24 mouse cellular contexts compared by ENCODE assay signal in genomic region chr17:71682379-71682778, GRCm38 (mm10). TPM values are rescaled to one million over a fixed set of nuclear protein-coding genes. Genes with fewer than 3 reads are reported as not detected.
A peak's percentile ranks its signal among the peaks of the same experiment; 100 is the strongest.
DNase-seq lines count a peak whose midpoint lies in the region; ATAC-seq and TF ChIP-seq lines count a peak whose summit lies in the region.
"Had no signal": no experiment of that assay in that cellular context is flagged by ENCODE, and none has a peak within 500 bp of the region (broad histone marks: within the 10 kb centered on the region; RNA-seq: fewer than 3 reads in every experiment).

No protein-coding gene starts in this region.

- H3K27ac ChIP-seq in lung, postnatal 0 days (ENCODE audit: low read length) = no peak overlapping the region
- H3K27ac ChIP-seq: embryonic facial prominence, embryonic 10.5 days; embryonic facial prominence, embryonic 12.5 days; forebrain, embryonic 13.5 days; forebrain, embryonic 15.5 days had no signal

- no peaks in the 10 kb centered on the region for H3K27me3 ChIP-seq in lung, postnatal 0 days (replicated peaks; ENCODE audit: insufficient read depth, low read length)
- H3K27me3 ChIP-seq: CH12.LX; embryonic facial prominence, embryonic 12.5 days; forebrain, embryonic 13.5 days; forebrain, embryonic 15.5 days; Patski had no signal

- peak; percentile 53 for TF ChIP-seq EP300 in lung, postnatal 0 days (IDR thresholded peaks at IDR 0.05)

- no peak for TF ChIP-seq CTCF in lung, postnatal 0 days (IDR thresholded peaks at IDR 0.05)
- TF ChIP-seq CTCF in lung, adult 2 months (IDR thresholded peaks at IDR 0.05; ENCODE audit: insufficient read depth, low read length) = no peak

- TF ChIP-seq POLR2A in lung, adult 2 months (IDR thresholded peaks at IDR 0.05; ENCODE audit: borderline replicate concordance, extremely low read depth, low read depth, low read length) = no peak

- DNase-seq in adrenal gland, postnatal 14 days = peak; percentile 26
- DNase-seq in adrenal gland, postnatal 4 days (ENCODE audit: low spot score in 2 of 2) = no peak
- peak; percentile 65 for DNase-seq in lung, postnatal 0 days (ENCODE audit: low spot score)
- DNase-seq in lung, postnatal 14 days = no peak
- peak; percentile 54 for DNase-seq in lung, postnatal 36 days
- no peak for DNase-seq in lung, adult 2 months
- DNase-seq: adrenal gland, adult 8-10 months; adrenal gland, postnatal 25 days; B cell, adult 2 months; cerebellum, adult 11-12 months; cerebellum, adult 2 months; cerebellum, adult 9-10 months; cerebellum, postnatal 10 days; cerebellum, postnatal 25 days; forebrain, postnatal 0 days had no signal

- H3K9me3 ChIP-seq in lung, postnatal 0 days (ENCODE audit: low read length) = no peaks in the 10 kb centered on the region
- H3K9me3 ChIP-seq: embryonic facial prominence, embryonic 10.5 days; embryonic facial prominence, embryonic 12.5 days; forebrain, embryonic 13.5 days; forebrain, embryonic 15.5 days had no signal

- WGBS in lung, postnatal 0 days = 60% methylated on average over 4 of the region's 4 CpGs
- 67% methylated on average over 4 of the region's 4 CpGs for WGBS in lung, adult 2 months

- ATAC-seq in lung, postnatal 0 days = peak; percentile 75
- ATAC-seq: activated CD4-positive, CD25-positive, alpha-beta regulatory T cell, adult 4 months; CD4-positive, CD25-positive, alpha-beta regulatory T cell, adult 4 months; forebrain, embryonic 13.5 days; forebrain, embryonic 15.5 days; forebrain, postnatal 0 days; Patski had no signal

- H3K9ac ChIP-seq in lung, postnatal 0 days (replicated peaks; ENCODE audit: low read depth) = no peak overlapping the region
- H3K9ac ChIP-seq: embryonic facial prominence, embryonic 12.5 days; forebrain, embryonic 13.5 days; forebrain, embryonic 15.5 days; forebrain, postnatal 0 days had no signal

- H3K4me1 ChIP-seq in lung, postnatal 0 days (ENCODE audit: insufficient read depth, low read depth, low read length) = no peaks in the 10 kb centered on the region
- peaks cover 3% of the 10 kb centered on the region; the same call in 1 of the 2 replicates for H3K4me1 ChIP-seq in lung, adult 2 months (ENCODE audit: control insufficient read depth, insufficient read depth, low read length)
- H3K4me1 ChIP-seq: embryonic facial prominence, embryonic 12.5 days had no signal

- H3K4me2 ChIP-seq in lung, postnatal 0 days (replicated peaks; ENCODE audit: low read depth, low read length) = no peak overlapping the region
- H3K4me2 ChIP-seq: embryonic facial prominence, embryonic 12.5 days; forebrain, embryonic 13.5 days; forebrain, embryonic 15.5 days had no signal

- no peaks in the 10 kb centered on the region for H3K36me3 ChIP-seq in lung, postnatal 0 days (ENCODE audit: insufficient read depth, low read length)
- H3K36me3 ChIP-seq: embryonic facial prominence, embryonic 10.5 days; embryonic facial prominence, embryonic 12.5 days; forebrain, embryonic 15.5 days; G1E had no signal

- no peak overlapping the region for H3K4me3 ChIP-seq in lung, postnatal 0 days (ENCODE audit: low read depth, low read length)
- H3K4me3 ChIP-seq in lung, adult 2 months (replicated peaks; ENCODE audit: extremely low read depth, low read depth, low read length) = no peak overlapping the region
- H3K4me3 ChIP-seq: embryonic facial prominence, embryonic 10.5 days; embryonic facial prominence, embryonic 12.5 days; forebrain, embryonic 13.5 days; forebrain, embryonic 15.5 days had no signal

RNA-seq across cellular contexts. Expression of gene Togaram2, which starts 9.3 kb away (rescaled TPM):
- not detected in 2 replicates for total RNA-seq in adrenal gland, postnatal 14 days (2021)
- under 1 TPM; 0.14 to 0.17 TPM for total RNA-seq in adrenal gland, postnatal 4 days (2021)
- polyA plus RNA-seq in lung, postnatal 0 days (2015; fragmentation: Nextera tagmentation; extraction: Ambion mirVana) = 6.3 and 9.1 TPM in 2 replicates
- polyA plus RNA-seq in lung, adult 2 months (2012; rRNA removed) = 17.8 and 18.1 TPM in 2 replicates
- polyA plus RNA-seq: activated CD4-positive, CD25-positive, alpha-beta regulatory T cell, adult 4 months; CD4-positive, CD25-positive, alpha-beta regulatory T cell, adult 4 months; embryonic facial prominence, embryonic 12.5 days; G1E had no signal

Comparison
In these comparisons a context has a peak if more than half of its experiments do, and no peak if none do; other contexts are left out.
1. DNase-seq: peak in adrenal gland, postnatal 14 days (single experiment), lung, postnatal 0 days (single experiment) and lung, postnatal 36 days (single experiment); none in adrenal gland, postnatal 4 days (0 of 2), lung, postnatal 14 days (single experiment) and lung, adult 2 months (single experiment).